Mouse (Mus musculus) forebrain, embryonic 11.5 days (tissue): ENCODE measurements around the gene Apbb2. TPM values are rescaled to one million over a fixed set of nuclear protein-coding genes. Genes with fewer than 3 reads are reported as not detected.
A peak's percentile ranks its signal among the peaks of the same experiment; 100 is the strongest.

Source experiments
- ATAC-seq: fragments of 200-750 bp; cut with Nextera tagmentation; replicated peaks from 2 replicates; pipeline ENCODE4 v1.8.0; 2017; ENCODE audit warnings: moderate TSS enrichment; ENCODE audit not compliant: low FRiP score
- DNase-seq: peaks from one replicate; pipeline ENCODE4 v3.0.0-alpha.2; 2017; ENCODE audit warnings: low spot score
- H3K27ac ChIP-seq: fragments of 300-500 bp; sonication (generic); 2 replicates; pipeline ENCODE4 v1.5.1; 2014; ENCODE audit warnings: low read depth, low read length
- H3K27me3 ChIP-seq: fragments of 300-500 bp; sonication (generic); 2 replicates; pipeline ENCODE4 v1.6.1; 2014; ENCODE audit warnings: mild to moderate bottlenecking, low read length, mixed read lengths; ENCODE audit not compliant: control insufficient read depth, insufficient read depth
- H3K36me3 ChIP-seq: fragments of 300-500 bp; sonication (generic); 2 replicates; pipeline ENCODE4 v1.6.1; 2014; ENCODE audit warnings: mild to moderate bottlenecking, low read length, moderate library complexity, mixed read lengths; ENCODE audit not compliant: control insufficient read depth, insufficient read depth
- H3K4me1 ChIP-seq: fragments of 300-500 bp; sonication (generic); replicated peaks from 2 replicates; pipeline ENCODE4 v1.6.1; 2014; ENCODE audit warnings: low read length, mixed read lengths; ENCODE audit not compliant: control insufficient read depth, insufficient read depth
- H3K4me2 ChIP-seq: fragments of 300-500 bp; sonication (generic); 2 replicates; pipeline ENCODE4 v1.6.1; 2014; ENCODE audit warnings: low read depth, mild to moderate bottlenecking, low read length, moderate library complexity, mixed read lengths; ENCODE audit not compliant: severe bottlenecking
- H3K4me3 ChIP-seq: fragments of 300-500 bp; sonication (generic); 2 replicates; pipeline ENCODE4 v1.5.1; 2014; ENCODE audit warnings: low read depth, low read length
- H3K9ac ChIP-seq: fragments of 300-500 bp; sonication (generic); 2 replicates; pipeline ENCODE4 v1.6.1; 2014; ENCODE audit warnings: low read length
- H3K9me3 ChIP-seq: fragments of 300-500 bp; sonication (generic); 2 replicates; pipeline ENCODE4 v1.6.1; 2016; ENCODE audit warnings: low read length, mixed read lengths; ENCODE audit not compliant: control insufficient read depth
- WGBS: fragments of 180-500 bp; shearing (Covaris S2); extraction: QIAGEN DNeasy Blood & Tissue Kit; methylation state at CpG from one replicate; pipeline ENCODE4 v1.1.7; 2014; 5-methylcytosine and 5-hydroxymethylcytosine counted together
- polyA plus RNA-seq: library from polyadenylated mRNA; unstranded; fragments of >200 nt; fragmentation: Nextera tagmentation; extraction: Ambion mirVana; gene quantifications from 2 replicates; pipeline ENCODE4 v1.2.1, GENCODE M21; 2014

Apbb2 gene
- polyA plus RNA-seq, 1 experiment from 2014 or later: 35.3 TPM

DNA sequence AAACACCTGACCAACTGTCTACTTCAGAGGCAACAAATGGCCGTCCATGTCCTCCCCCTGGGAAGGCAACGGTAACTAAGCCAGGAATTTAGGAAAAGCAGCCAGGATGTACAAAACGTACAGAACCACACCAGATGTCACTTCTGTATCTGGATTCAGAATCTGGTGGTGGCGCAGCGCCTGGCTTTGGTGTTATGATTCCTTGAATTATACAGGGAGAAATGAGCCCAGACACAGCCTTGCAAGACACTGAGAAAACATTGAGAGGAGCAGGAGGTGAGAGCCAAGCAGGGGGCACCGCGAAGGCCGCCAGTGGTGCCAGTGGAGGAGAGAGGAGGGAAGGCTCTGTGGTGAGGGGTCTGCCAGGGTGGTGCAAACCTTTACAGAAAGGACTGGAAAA, 313.1 kb downstream of the Apbb2 start:
- no peak overlapping the region for H3K4me3 ChIP-seq
- no peak overlapping the region for H3K9ac ChIP-seq
- H3K27ac ChIP-seq: no peak overlapping the region
- ATAC-seq: no peak
- H3K36me3 ChIP-seq: no peaks in the 10 kb centered on the region
- H3K4me2 ChIP-seq: no peak overlapping the region
- peak; percentile 24 for DNase-seq
- no peaks in the 10 kb centered on the region for H3K4me1 ChIP-seq
- no peaks in the 10 kb centered on the region for H3K9me3 ChIP-seq
- 88% methylated on average over 8 of the region's 8 CpGs for WGBS
- no peaks in the 10 kb centered on the region for H3K27me3 ChIP-seq

DNA sequence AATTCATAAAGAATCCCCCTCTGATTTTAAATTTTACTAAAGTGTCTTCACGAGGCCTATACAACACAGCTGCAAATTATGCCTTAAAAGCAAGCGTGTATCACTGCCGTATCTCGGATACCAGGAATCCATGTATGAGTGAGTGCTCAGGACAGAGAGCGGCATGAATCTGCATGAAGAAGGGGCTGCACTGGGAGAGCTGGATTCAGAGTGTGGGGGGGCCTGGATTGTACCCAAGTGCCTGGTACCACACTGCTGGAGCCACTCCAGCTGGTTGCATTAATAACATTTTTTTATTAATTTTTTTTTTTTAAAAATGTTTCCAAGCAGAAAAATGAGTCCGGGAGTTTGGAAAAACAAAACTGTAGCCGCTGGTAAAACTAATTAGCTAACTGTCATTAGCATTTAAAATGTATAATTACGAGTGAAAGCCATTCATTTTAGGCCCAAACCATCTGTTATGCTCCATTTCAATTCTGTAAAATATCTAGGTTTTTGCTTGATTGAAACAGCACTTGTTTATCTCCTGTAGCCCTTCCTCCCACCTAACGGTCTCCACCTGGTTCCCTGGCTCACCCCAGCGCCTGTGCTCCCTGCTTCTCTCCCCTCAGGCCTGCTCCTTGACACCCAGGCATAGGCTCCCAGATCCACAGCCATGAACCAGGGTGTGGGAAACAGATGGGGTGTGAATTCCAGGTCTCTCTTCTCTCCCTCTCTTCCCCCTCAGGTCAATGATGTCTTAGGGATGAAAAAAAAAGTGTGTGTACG, 314.1 kb downstream of the Apbb2 start:
- H3K27me3 ChIP-seq: no peaks in the 10 kb centered on the region
- ATAC-seq: no peak
- H3K36me3 ChIP-seq: no peaks in the 10 kb centered on the region
- H3K9me3 ChIP-seq: no peaks in the 10 kb centered on the region
- H3K4me3 ChIP-seq: no peak overlapping the region
- 85% methylated on average over 11 of the region's 11 CpGs for WGBS
- no peak overlapping the region for H3K4me2 ChIP-seq
- peak; percentile 46 for DNase-seq
- no peak overlapping the region for H3K9ac ChIP-seq
- no peaks in the 10 kb centered on the region for H3K4me1 ChIP-seq
- H3K27ac ChIP-seq: no peak overlapping the region

DNA sequence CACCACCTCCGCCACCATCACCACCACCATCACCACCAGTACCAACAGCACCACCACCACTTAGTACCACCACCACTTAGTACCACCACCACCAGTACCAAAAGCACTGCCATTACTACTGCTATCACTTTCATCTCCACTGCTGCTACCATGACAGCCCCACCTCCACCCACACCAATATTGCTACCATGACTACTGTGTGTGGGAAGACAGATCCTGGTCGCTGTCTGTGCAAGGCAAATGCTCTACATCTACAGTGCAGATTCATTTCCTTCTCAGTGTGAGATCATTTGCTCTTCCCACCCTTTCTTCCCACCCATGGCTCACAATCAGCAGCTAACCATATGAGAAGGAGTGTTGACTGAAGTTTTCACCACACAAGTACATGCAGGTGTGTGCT, 315.7 kb downstream of the Apbb2 start:
- WGBS: 90% methylated on average over 2 of the region's 2 CpGs
- no peaks in the 10 kb centered on the region for H3K9me3 ChIP-seq
- no peaks in the 10 kb centered on the region for H3K27me3 ChIP-seq
- no peak overlapping the region for H3K4me3 ChIP-seq
- no peak overlapping the region for H3K4me2 ChIP-seq
- no peak overlapping the region for H3K9ac ChIP-seq
- ATAC-seq (no peak), DNase-seq (peak; percentile 16)
- no peaks in the 10 kb centered on the region for H3K36me3 ChIP-seq
- no peak overlapping the region for H3K27ac ChIP-seq
- no peaks in the 10 kb centered on the region for H3K4me1 ChIP-seq

DNA sequence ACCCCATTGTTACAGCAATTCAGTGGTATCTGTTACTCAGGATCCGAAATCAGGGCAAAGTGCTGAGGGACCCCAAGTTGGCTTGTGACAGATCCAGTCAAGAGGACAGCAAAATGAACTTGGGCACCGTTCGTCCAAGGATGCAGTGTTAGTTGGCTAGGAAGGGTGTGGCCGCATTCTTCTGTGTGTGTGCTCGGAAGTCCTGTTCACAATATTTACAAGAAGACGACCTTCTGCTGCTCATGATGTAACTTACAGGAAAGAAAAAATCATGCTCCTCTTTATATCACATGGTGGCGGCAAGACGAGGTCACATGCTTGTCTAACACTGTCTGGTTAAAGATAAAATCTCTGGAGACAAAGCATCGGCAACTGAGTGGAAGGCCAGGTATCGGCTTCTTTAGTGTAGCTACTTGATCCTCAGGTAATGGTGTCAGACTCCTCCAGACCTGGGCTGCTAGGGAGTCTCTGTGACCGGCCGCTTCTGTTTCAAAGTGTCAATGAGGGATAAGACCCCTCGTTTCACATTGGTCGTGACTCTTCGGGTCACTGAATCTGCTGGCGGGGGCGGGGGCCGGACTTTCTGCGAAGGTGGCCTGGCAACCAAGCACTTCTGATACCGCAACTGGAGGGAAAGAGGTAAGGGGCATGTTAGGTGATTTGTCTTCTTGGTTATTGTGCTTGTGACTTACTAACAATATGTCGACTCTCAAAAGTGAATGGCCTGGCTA, 316.3 kb downstream of the Apbb2 start:
- no peaks in the 10 kb centered on the region for H3K27me3 ChIP-seq
- no peak overlapping the region for H3K4me2 ChIP-seq
- no peaks in the 10 kb centered on the region for H3K36me3 ChIP-seq
- no peaks in the 10 kb centered on the region for H3K9me3 ChIP-seq
- H3K27ac ChIP-seq: no peak overlapping the region
- no peak overlapping the region for H3K9ac ChIP-seq
- H3K4me1 ChIP-seq: no peaks in the 10 kb centered on the region
- 93% methylated on average over 21 of the region's 21 CpGs for WGBS
- no peak for ATAC-seq
- no peak overlapping the region for H3K4me3 ChIP-seq
- peak; percentile 41 for DNase-seq

DNA sequence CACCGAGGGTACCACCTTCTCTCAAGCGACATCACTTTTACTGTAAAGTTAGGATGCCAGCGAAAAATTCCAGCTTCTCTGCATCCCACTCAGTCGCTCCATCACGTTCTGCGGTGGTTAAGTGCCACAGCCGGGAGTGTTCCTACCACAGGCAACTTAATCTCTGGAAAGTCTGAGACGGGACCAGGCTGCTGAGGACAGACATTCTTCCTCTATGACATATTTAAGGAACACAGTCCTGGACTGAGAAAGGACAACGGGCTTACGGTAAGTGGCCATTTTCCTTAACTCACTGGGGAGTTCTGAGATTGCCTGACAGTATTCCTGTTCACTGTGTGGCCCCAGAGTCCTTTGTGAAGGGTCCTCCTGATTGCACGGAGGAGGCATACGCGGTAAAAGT, 318.0 kb downstream of the Apbb2 start:
- Histone ChIP-seq H3K4me3 (no peak overlapping the region), H3K27ac (no peak overlapping the region), H3K4me1 (no peaks in the 10 kb centered on the region), H3K36me3 (no peaks in the 10 kb centered on the region), H3K9me3 (no peaks in the 10 kb centered on the region), H3K9ac (no peak overlapping the region), H3K27me3 (no peaks in the 10 kb centered on the region), H3K4me2 (no peak overlapping the region)
- 90% methylated on average over 13 of the region's 13 CpGs for WGBS
- peak; percentile 31 for DNase-seq
- ATAC-seq: no peak

DNA sequence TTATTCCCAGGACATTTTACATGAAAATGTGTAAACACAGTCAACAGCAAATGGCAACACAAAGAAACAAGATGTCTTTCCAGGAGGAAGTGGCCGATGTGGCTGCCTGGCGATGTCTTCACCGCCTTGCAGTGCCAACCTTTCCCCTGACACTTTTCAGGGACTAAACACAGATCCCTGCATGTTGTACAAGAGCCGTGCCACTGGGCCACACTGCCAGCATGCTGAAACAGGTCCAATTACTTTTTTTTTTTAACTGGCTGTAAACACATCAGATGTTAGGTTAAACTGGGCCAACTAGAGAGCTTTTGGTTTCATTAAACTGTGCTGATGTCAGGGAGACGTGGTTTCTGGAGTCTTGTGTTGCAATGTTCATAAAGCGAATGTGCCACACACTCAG, 319.7 kb downstream of the Apbb2 start:
- ATAC-seq (no peak), DNase-seq (peak; percentile 13)
- Histone ChIP-seq H3K4me3 (no peak overlapping the region), H3K4me1 (no peaks in the 10 kb centered on the region), H3K4me2 (no peak overlapping the region), H3K9ac (no peak overlapping the region), H3K9me3 (no peaks in the 10 kb centered on the region), H3K27ac (no peak overlapping the region), H3K36me3 (no peaks in the 10 kb centered on the region), H3K27me3 (no peaks in the 10 kb centered on the region)
- WGBS: 93% methylated on average over 6 of the region's 6 CpGs

DNA sequence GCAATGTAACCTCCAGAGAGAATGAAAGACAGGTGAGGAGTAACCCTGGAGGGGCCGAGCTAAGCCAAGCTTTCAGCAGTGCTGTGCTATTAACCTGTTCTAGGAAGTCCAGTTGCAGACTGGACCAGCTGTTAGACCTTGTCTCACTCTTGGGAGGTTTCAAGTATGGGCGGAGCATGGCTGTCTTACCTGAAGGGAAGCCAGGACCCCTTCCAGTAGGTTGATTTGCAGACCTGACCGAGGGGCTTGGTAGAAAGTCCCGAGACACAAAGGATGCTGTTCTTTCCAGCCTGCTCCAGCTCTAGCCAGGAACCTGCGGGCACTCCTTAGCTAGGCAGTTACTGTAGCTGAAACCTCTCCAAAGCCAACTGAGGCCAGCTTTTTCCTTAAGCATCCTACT, 322.5 kb downstream of the Apbb2 start:
- ATAC-seq (no peak), DNase-seq (no peak)
- no peaks in the 10 kb centered on the region for H3K4me1 ChIP-seq
- no peak overlapping the region for H3K4me3 ChIP-seq
- no peaks in the 10 kb centered on the region for H3K36me3 ChIP-seq
- WGBS: 92% methylated on average over 5 of the region's 5 CpGs
- no peak overlapping the region for H3K9ac ChIP-seq
- H3K9me3 ChIP-seq: no peaks in the 10 kb centered on the region
- H3K27me3 ChIP-seq: no peaks in the 10 kb centered on the region
- H3K4me2 ChIP-seq: no peak overlapping the region
- no peak overlapping the region for H3K27ac ChIP-seq

DNA sequence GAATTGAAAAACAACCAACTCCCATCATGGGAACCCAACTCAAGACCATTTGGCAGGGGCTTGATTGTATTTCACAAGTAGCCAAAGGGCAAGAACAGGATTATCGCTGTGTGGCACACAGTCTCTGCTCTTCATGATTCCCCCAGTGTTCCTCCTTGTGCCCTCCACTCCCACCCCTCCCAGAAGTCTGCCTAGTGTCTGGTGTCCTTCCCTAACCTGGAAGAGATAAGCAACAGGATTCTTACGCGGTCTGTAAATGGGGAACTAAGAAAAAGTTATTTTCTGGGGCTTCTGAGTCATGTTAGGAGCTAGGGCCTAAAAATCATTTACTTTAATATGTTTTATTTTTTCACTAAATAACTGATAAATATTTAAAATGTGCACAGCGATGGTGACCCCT, 323.6 kb downstream of the Apbb2 start:
- no peak overlapping the region for H3K4me3 ChIP-seq
- H3K27ac ChIP-seq: no peak overlapping the region
- ATAC-seq (no peak), DNase-seq (peak; percentile 13)
- no peaks in the 10 kb centered on the region; the same call in 1 of the 2 replicates for H3K9me3 ChIP-seq
- H3K27me3 ChIP-seq: no peaks in the 10 kb centered on the region
- 96% methylated on average over 4 of the region's 4 CpGs for WGBS
- no peak overlapping the region for H3K9ac ChIP-seq
- H3K4me2 ChIP-seq: no peak overlapping the region
- no peaks in the 10 kb centered on the region for H3K4me1 ChIP-seq
- H3K36me3 ChIP-seq: no peaks in the 10 kb centered on the region
